Mouse (Mus musculus) gastrocnemius, postnatal 10 days (tissue): Measurements from ENCODE around the gene Mapre1. TPM values are rescaled to one million over a fixed set of nuclear protein-coding genes. Genes with fewer than 3 reads are reported as not detected.
"Not testable (repeated sequence)": the region's sequence is repeated elsewhere in the genome, so short reads cannot be mapped to it uniquely, and the experiment has no call there.

Source experiments
- DNase-seq: peaks from one replicate; pipeline ENCODE4 v3.0.0; 2021; ENCODE audit warnings: mixed read lengths
- long read RNA-seq, 2 experiments: library from polyadenylated mRNA; stranded (forward); transcript quantifications; one replicate each; pipeline ENCODE4 v2.0.0; 2021
- total RNA-seq, 2 experiments: library from RNA; stranded (reverse); gene quantifications; 2 replicates each; pipeline ENCODE4 v1.2.3; 2021

Gene Mapre1
- total RNA-seq = 10 to 100 TPM; 77.6 to 87.5 TPM
- long read RNA-seq, experiment 1, full-length matches to known transcripts = 110 of 122 reads
- long read RNA-seq, experiment 1, partial matches to known transcripts = 2 of 122 reads
- long read RNA-seq, experiment 1, other reads (novel, unspliced or antisense) = 10 of 122 reads
- long read RNA-seq, experiment 2, full-length matches to known transcripts = 109 of 127 reads
- long read RNA-seq, experiment 2, partial matches to known transcripts = 7 of 127 reads
- long read RNA-seq, experiment 2, other reads (novel, unspliced or antisense) = 11 of 127 reads

GRCm38 (mm10) chr2:153740500-153741436 lies at the start of gene Mapre1:
Mapre1 (plus strand) TSS chr2:153741274.
- peak; percentile 99 for DNase-seq

GRCm38 (mm10) chr2:153693413-153693812 lies 47.7 kb upstream of the Mapre1 start:
- not testable (repeated sequence) for DNase-seq

GRCm38 (mm10) chr2:153694462-153695085 lies 46.5 kb upstream of the Mapre1 start:
- DNase-seq = peak; percentile 60

GRCm38 (mm10) chr2:153696352-153696751 lies 44.7 kb upstream of the Mapre1 start, which contains the start of gene Dnmt3c:
Dnmt3c (plus strand) TSS chr2:153696652.
- no peak for DNase-seq

- DNase-seq = no peak
Observed at GRCm38 (mm10) chr2:153703389-153703788, 37.7 kb upstream of the Mapre1 start.

- no peak for DNase-seq
Observed at GRCm38 (mm10) chr2:153710701-153711330, 30.3 kb upstream of the Mapre1 start.

GRCm38 (mm10) chr2:153712646-153713091 lies 28.4 kb upstream of the Mapre1 start:
- no peak for DNase-seq

- DNase-seq = peak; percentile 45
Observed at GRCm38 (mm10) chr2:153713227-153713626, 27.8 kb upstream of the Mapre1 start.

GRCm38 (mm10) chr2:153717861-153718260 lies 23.2 kb upstream of the Mapre1 start:
- DNase-seq = not testable (repeated sequence)

- no peak for DNase-seq
Observed at GRCm38 (mm10) chr2:153723098-153723497, 18.0 kb upstream of the Mapre1 start.

- no peak for DNase-seq
Observed at GRCm38 (mm10) chr2:153724424-153724823, 16.6 kb upstream of the Mapre1 start.

GRCm38 (mm10) chr2:153724871-153725270 lies 16.2 kb upstream of the Mapre1 start:
- DNase-seq = no peak

- no peak for DNase-seq
Observed at GRCm38 (mm10) chr2:153725291-153725690, 15.8 kb upstream of the Mapre1 start.

- DNase-seq = no peak
Observed at GRCm38 (mm10) chr2:153734033-153734432, 7.0 kb upstream of the Mapre1 start.

GRCm38 (mm10) chr2:153741437-153742065 lies 477 bp downstream of the Mapre1 start:
- DNase-seq = peak; percentile 86

GRCm38 (mm10) chr2:153747994-153748393 lies 6.9 kb downstream of the Mapre1 start:
- DNase-seq = no peak

GRCm38 (mm10) chr2:153750363-153750762 lies 9.3 kb downstream of the Mapre1 start:
- DNase-seq = no peak

- DNase-seq = no peak
Observed at GRCm38 (mm10) chr2:153762121-153762520, 21.0 kb downstream of the Mapre1 start.

GRCm38 (mm10) chr2:153767484-153767883 lies 26.4 kb downstream of the Mapre1 start:
- no peak for DNase-seq

- no peak for DNase-seq
Observed at GRCm38 (mm10) chr2:153768881-153769280, 27.8 kb downstream of the Mapre1 start.

GRCm38 (mm10) chr2:153772950-153773349 lies 31.9 kb downstream of the Mapre1 start:
- DNase-seq = no peak

- DNase-seq = no peak
Observed at GRCm38 (mm10) chr2:153775472-153775871, 34.4 kb downstream of the Mapre1 start.
